Mouse (Mus musculus) heart, embryonic 16.5 days (tissue): ENCODE measurements around the gene Atp1a3. TPM values are rescaled to one million over a fixed set of nuclear protein-coding genes. Genes with fewer than 3 reads are reported as not detected.

Source experiments
- ATAC-seq: fragments of 200-750 bp; cut with Nextera tagmentation; replicated peaks from 2 replicates; pipeline ENCODE4 v1.8.0; 2017; ENCODE audit warnings: moderate number of reproducible peaks; ENCODE audit not compliant: insufficient read depth, low FRiP score; ENCODE audit errors: extremely low read depth
- H3K27ac ChIP-seq: fragments of 300-500 bp; sonication (generic); 2 replicates; pipeline ENCODE4 v1.5.1; 2014; ENCODE audit warnings: mild to moderate bottlenecking, low read length, control low read depth, moderate library complexity
- H3K27me3 ChIP-seq: fragments of 300-500 bp; sonication (generic); 2 replicates; pipeline ENCODE4 v1.6.1; 2014; ENCODE audit warnings: low read length, mixed read lengths; ENCODE audit not compliant: control insufficient read depth, insufficient read depth
- H3K36me3 ChIP-seq: fragments of 300-500 bp; sonication (generic); 2 replicates; pipeline ENCODE4 v1.6.1; 2014; ENCODE audit not compliant: control insufficient read depth, insufficient read depth
- H3K4me1 ChIP-seq: fragments of 300-500 bp; sonication (generic); 2 replicates; pipeline ENCODE4 v1.6.1; 2014; ENCODE audit warnings: low read length, mixed read lengths; ENCODE audit not compliant: control insufficient read depth, insufficient read depth
- H3K4me2 ChIP-seq: fragments of 300-500 bp; sonication (generic); 2 replicates; pipeline ENCODE4 v1.6.1; 2014; ENCODE audit warnings: low read depth, mild to moderate bottlenecking, control low read depth, low read length
- H3K4me3 ChIP-seq: fragments of 300-500 bp; sonication (generic); 2 replicates; pipeline ENCODE4 v1.5.1; 2014; ENCODE audit warnings: mild to moderate bottlenecking, control low read depth, low read length
- H3K9ac ChIP-seq: fragments of 300-500 bp; sonication (generic); 2 replicates; pipeline ENCODE4 v1.6.1; 2014; ENCODE audit warnings: low read length, control low read depth
- H3K9me3 ChIP-seq: fragments of 300-500 bp; sonication (generic); replicated peaks from 2 replicates; pipeline ENCODE4 v1.6.1; 2016; ENCODE audit warnings: low read length; ENCODE audit not compliant: control insufficient read depth
- WGBS: fragments of 180-500 bp; shearing (Covaris S2); extraction: QIAGEN DNeasy Blood & Tissue Kit; methylation state at CpG from one replicate; pipeline ENCODE4 v1.1.7; 2014; 5-methylcytosine and 5-hydroxymethylcytosine counted together
- polyA plus RNA-seq: library from polyadenylated mRNA; unstranded; fragments of >200 nt; fragmentation: Nextera tagmentation; extraction: Ambion mirVana; gene quantifications from 2 replicates; pipeline ENCODE4 v1.2.1, GENCODE M21; 2015

The Atp1a3 gene
- polyA plus RNA-seq, 1 experiment from 2014 or later, result 0.32 TPM

GRCm38 (mm10) chr7:24955226-24955625 is 50.5 kb downstream of the Atp1a3 start:
- H3K36me3 ChIP-seq, result no peaks in the 10 kb centered on the region
- H3K9ac ChIP-seq, result no peak overlapping the region
- no peak for ATAC-seq
- 6% methylated on average over 30 of the region's 33 CpGs for WGBS
- H3K4me3 ChIP-seq, result peak overlapping the region; percentile 48
- 0 out of 2 replicates have a peak, but pooled peaks cover 6% of the 10 kb centered on the region for H3K4me1 ChIP-seq
- peak overlapping the region; percentile 65; the same call in 1 of the 2 replicates for H3K4me2 ChIP-seq
- no peak overlapping the region for H3K27ac ChIP-seq
- H3K27me3 ChIP-seq, result peaks cover 67% of the 10 kb centered on the region
- H3K9me3 ChIP-seq, result 0 out of 2 replicates have a peak, but pooled peaks cover 2% of the 10 kb centered on the region

- Histone ChIP-seq H3K27me3 (peaks cover 75% of the 10 kb centered on the region), H3K4me2 (peak overlapping the region; percentile 65), H3K36me3 (no peaks in the 10 kb centered on the region), H3K4me1 (0 out of 2 replicates have a peak, but pooled peaks cover 6% of the 10 kb centered on the region), H3K27ac (no peak overlapping the region), H3K4me3 (peak overlapping the region; percentile 48), H3K9me3 (0 out of 2 replicates have a peak, but pooled peaks cover 2% of the 10 kb centered on the region), H3K9ac (peak overlapping the region; percentile 27; the same call in 1 of the 2 replicates)
- WGBS, result 2% methylated on average over 30 of the region's 30 CpGs
- ATAC-seq, result 0 out of 2 replicates have a peak, but pooled peaks have one; percentile 21
Observed at GRCm38 (mm10) chr7:24954450-24954849, 51.3 kb downstream of the Atp1a3 start.

- no peak for ATAC-seq
- Histone ChIP-seq H3K27ac (no peak overlapping the region), H3K4me2 (peak overlapping the region; percentile 65), H3K9me3 (0 out of 2 replicates have a peak, but pooled peaks cover 2% of the 10 kb centered on the region), H3K4me1 (0 out of 2 replicates have a peak, but pooled peaks cover 6% of the 10 kb centered on the region), H3K36me3 (no peaks in the 10 kb centered on the region), H3K27me3 (peaks cover 79% of the 10 kb centered on the region), H3K9ac (peak overlapping the region; percentile 27; the same call in 1 of the 2 replicates), H3K4me3 (peak overlapping the region; percentile 48)
- 2% methylated on average over 21 of the region's 24 CpGs for WGBS
Observed at GRCm38 (mm10) chr7:24953966-24954365, 51.8 kb downstream of the Atp1a3 start.

DNA sequence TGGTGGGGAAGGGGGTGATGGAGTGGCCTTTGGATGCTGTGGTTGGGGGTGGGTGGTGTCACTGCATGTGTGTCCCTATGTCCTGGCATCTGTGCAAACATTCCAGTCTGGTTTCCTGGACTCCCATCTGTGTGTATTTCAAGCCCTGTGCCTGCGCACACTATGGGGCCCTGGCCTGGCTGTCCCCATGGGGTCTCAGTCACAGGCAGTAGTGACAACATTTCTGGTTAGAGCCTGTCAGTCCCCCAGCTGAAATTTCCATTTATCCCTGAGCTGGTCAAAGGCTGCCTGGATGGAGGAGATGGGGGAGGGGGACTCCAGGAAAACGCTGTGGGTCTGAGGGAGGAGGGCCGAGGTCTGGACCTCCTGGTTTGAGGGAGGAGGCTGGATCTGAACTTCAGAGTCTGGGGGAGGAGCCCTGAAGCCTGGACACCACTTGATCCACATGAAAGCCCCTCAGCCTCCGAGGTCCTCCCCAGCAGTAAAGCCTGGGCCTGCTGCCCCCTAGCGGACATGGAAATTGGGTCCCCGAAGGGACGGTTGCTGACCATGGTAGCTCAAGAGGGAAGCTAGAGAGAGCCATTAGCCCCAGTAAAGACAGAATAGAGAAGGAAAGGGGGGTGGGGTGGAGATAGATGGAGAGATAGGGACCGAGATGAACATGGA is 55.7 kb downstream of the Atp1a3 start:
- WGBS, result 2% methylated on average over 8 of the region's 8 CpGs
- H3K4me2 ChIP-seq, result no peak overlapping the region
- no peak overlapping the region for H3K9ac ChIP-seq
- H3K36me3 ChIP-seq, result no peaks in the 10 kb centered on the region
- H3K4me1 ChIP-seq, result 0 out of 2 replicates have a peak, but pooled peaks cover 3% of the 10 kb centered on the region
- H3K27ac ChIP-seq, result no peak overlapping the region
- peak; percentile 39 for ATAC-seq
- H3K9me3 ChIP-seq, result 0 out of 2 replicates have a peak, but pooled peaks cover 2% of the 10 kb centered on the region
- peaks cover 95% of the 10 kb centered on the region for H3K27me3 ChIP-seq
- no peak overlapping the region for H3K4me3 ChIP-seq

- ATAC-seq, result no peak
- H3K27me3 ChIP-seq, result peaks cover 97% of the 10 kb centered on the region
- peaks cover 6% of the 10 kb centered on the region for H3K4me1 ChIP-seq
- H3K36me3 ChIP-seq, result no peaks in the 10 kb centered on the region
- H3K27ac ChIP-seq, result no peak overlapping the region
- 0 out of 2 replicates have a peak, but pooled peaks cover 2% of the 10 kb centered on the region for H3K9me3 ChIP-seq
- no peak overlapping the region for H3K4me3 ChIP-seq
- WGBS, result 4% methylated on average over 28 of the region's 29 CpGs
- no peak overlapping the region for H3K9ac ChIP-seq
- H3K4me2 ChIP-seq, result no peak overlapping the region
Observed at GRCm38 (mm10) chr7:24948774-24949173, 57.0 kb downstream of the Atp1a3 start.

DNA sequence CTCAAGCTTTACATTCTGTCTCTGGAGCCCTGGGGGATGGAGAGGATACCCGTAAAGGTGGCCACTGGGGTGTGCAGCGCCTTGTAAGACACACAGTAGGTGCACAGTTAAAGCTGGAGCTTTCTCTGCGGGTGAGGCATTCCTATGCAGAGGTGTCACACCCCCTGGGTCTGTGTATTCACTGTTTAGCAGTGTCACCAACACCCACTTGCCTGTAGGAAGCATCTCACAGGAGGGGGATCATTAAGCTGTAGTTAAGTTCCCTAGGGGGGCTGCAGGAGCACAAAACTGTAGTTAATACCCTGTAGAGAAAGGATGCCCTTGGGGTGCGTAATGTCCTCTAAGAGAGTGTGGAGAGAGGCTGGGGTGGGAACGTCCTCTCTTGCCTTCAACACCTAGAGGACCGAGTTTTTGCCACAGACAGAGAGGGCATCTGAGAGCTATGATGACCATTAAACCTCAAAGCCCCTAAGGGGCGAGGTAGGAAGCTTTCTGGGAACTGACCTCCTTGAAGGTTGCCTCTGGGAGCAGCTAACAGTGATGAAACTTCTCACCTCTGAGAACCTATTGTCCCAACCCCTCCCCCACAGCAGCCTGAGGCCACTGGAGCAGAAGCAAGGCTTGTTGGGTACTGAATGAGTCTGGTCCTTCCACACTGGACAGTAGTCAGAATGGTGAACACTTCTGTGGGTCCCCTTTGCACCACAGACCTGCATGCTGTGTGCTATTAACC is 58.3 kb downstream of the Atp1a3 start:
- ATAC-seq, result no peak
- Histone ChIP-seq H3K4me3 (no peak overlapping the region), H3K9me3 (0 out of 2 replicates have a peak, but pooled peaks cover 2% of the 10 kb centered on the region), H3K27me3 (peaks cover 99% of the 10 kb centered on the region), H3K4me2 (no peak overlapping the region), H3K9ac (no peak overlapping the region), H3K36me3 (no peaks in the 10 kb centered on the region), H3K27ac (no peak overlapping the region), H3K4me1 (peaks cover 6% of the 10 kb centered on the region)
- 4% methylated on average over 7 of the region's 7 CpGs for WGBS

GRCm38 (mm10) chr7:24944257-24944950 is 61.4 kb downstream of the Atp1a3 start, which contains the start of gene Gm4881:
Gene Gm4881, minus strand, starts transcription at chr7:24944494.
- peaks cover 6% of the 10 kb centered on the region for H3K4me1 ChIP-seq
- peaks cover 91% of the 10 kb centered on the region for H3K27me3 ChIP-seq
- ATAC-seq, result no peak
- H3K9ac ChIP-seq, result peak within 1 kb of the TSS; percentile 2
- peak within 1 kb of the TSS; percentile 50 for H3K4me3 ChIP-seq
- no peaks in the 10 kb centered on the region for H3K36me3 ChIP-seq
- H3K27ac ChIP-seq, result no peak within 1 kb of the TSS
- WGBS, result under 1% methylated on average over 70 of the region's 72 CpGs
- H3K9me3 ChIP-seq, result 0 out of 2 replicates have a peak, but pooled peaks cover 2% of the 10 kb centered on the region
- H3K4me2 ChIP-seq, result peak within 1 kb of the TSS; percentile 59

DNA sequence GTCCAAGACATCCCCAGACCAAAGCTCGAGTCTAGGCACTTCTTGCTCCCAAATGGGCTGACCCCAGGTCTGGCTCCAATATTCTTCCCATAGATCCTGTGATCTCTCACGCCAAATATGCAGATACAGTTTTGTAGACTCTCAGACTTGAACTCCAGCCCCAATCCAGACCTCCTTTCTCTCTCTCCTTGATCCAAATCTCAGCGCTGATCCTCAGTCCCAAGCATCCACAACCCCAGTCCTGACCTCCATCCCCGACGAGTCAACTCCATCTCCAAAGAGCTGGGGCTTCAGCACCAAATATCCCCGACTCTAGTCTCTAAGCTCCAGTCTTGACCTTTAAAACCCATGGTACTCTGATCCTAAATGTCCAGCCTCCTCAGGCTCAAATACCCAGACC is 62.1 kb downstream of the Atp1a3 start:
- 11% methylated on average over 6 of the region's 6 CpGs for WGBS
- H3K27ac ChIP-seq, result no peak overlapping the region
- no peak for ATAC-seq
- H3K27me3 ChIP-seq, result peaks cover 89% of the 10 kb centered on the region
- 0 out of 2 replicates have a peak, but pooled peaks cover 2% of the 10 kb centered on the region for H3K9me3 ChIP-seq
- peaks cover 6% of the 10 kb centered on the region for H3K4me1 ChIP-seq
- no peak overlapping the region for H3K9ac ChIP-seq
- H3K4me3 ChIP-seq, result no peak overlapping the region
- H3K4me2 ChIP-seq, result no peak overlapping the region
- no peaks in the 10 kb centered on the region for H3K36me3 ChIP-seq
